Mouse (Mus musculus) heart, postnatal 25 days (tissue): ENCODE measurements around the gene Vmn1r180. TPM values are rescaled to one million over a fixed set of nuclear protein-coding genes. Genes with fewer than 3 reads are reported as not detected.
"Not testable (repeated sequence)": the region's sequence is repeated elsewhere in the genome, so short reads cannot be mapped to it uniquely, and the experiment has no call there.

Source experiments
- DNase-seq: peaks from one replicate; pipeline ENCODE4 v3.0.0; 2022; ENCODE audit warnings: low spot score
- intact Hi-C: fragments of 180-260 bp; cut with DNase I; formaldehyde crosslinking; loops from one replicate; pipeline ENCODE4 v1.15.1; 2025
- total RNA-seq, 2 experiments: library from RNA; stranded (reverse); gene quantifications; 2 replicates each; pipeline ENCODE4 v1.2.3; 2021

Gene Vmn1r180
- total RNA-seq, result not detected

DNA sequence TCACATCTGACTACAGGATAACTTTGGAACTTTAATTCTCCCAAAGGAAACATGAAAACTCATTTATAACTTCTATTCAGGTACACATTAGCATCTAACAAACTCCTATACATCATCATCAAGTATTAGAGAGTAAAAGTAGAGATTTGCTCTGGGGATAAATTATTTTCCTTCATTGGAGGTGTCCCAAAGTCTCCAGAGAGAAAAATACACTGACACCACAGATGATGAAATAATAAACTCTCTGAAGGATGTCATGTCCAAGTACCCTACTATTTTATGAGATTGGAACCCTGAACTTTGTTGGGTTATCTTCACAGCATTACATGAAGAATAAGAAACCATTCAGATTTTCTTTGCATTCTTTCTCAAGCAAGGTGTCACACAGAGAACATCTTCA is at the start of gene Vmn1r180:
Gene Vmn1r180 (plus strand): TSS at position 301 of the 400 bp plus-strand sequence.
- intact Hi-C loops, result no loop called here
- no peak for DNase-seq

- no peak for DNase-seq
- intact Hi-C loops, result no loop called here
Observed at GRCm38 (mm10) chr7:23926678-23927077, 23.8 kb upstream of the Vmn1r180 start, which contains the start of gene Vmn1r179. Gene Vmn1r179 (plus strand): TSS chr7:23926978.

DNA sequence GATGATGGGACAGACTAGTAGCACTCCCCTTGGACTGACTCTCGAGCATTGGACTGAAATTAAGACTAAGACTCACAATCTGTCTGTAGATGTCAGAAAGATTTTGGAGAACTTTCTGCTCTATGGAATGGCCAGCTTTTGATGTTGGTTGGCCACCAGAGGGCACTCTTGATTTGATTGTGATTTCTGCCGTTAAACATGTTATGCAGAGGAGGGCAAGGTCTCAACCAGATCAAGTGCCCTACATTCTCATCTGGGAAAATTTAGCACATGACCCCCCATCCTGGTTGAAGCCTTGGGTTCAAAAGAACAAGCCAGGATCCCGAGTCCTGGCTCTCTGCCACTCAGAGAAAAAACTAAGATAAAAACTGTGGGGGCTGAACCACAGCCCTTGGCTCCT is 17.6 kb downstream of the Vmn1r180 start:
- intact Hi-C loops, result loop anchor here (5.0 kb wide), 1 partner anchor 319 kb away; no protein-coding TSS in a partner anchor
- not testable (repeated sequence) for DNase-seq

GRCm38 (mm10) chr7:23974315-23974714 is 23.9 kb downstream of the Vmn1r180 start, which contains the start of gene Vmn1r181:
Gene Vmn1r181 (plus strand): TSS chr7:23974615.
- intact Hi-C loops, DNase-seq: not testable (repeated sequence)

DNA sequence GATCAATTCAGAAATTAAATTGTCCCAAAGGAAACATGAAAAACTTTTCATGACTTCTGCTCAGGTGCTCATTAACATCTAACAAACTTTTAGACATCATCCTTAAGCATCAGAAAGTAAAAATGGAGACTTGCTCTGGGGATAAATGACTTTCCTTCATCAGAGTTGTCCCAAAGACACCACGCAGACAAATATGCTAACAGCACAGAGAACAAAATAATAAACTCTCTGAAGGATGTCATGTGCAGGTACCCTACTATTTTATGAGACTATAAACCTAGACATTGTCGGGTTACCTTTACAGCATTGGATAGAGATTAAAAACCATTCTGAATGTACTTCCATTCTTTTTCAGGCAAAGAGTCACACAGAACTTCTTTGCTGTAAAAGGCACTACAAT is 51.0 kb downstream of the Vmn1r180 start, which contains the start of gene V1rd19:
Gene V1rd19 (plus strand): TSS at position 301 of the 400 bp plus-strand sequence.
- no peak for DNase-seq
- intact Hi-C loops, result no loop called here

Other genes starting within 250 kb of the Vmn1r180 start
- not detected for gene Vmn1r173, start 249.9 kb upstream of the Vmn1r180 start, total RNA-seq
- gene Vmn1r174, start 198.4 kb upstream of the Vmn1r180 start, total RNA-seq, result not detected
- not detected for gene Vmn1r175, start 140.0 kb upstream of the Vmn1r180 start, total RNA-seq
- not detected for gene Vmn1r176, start 113.3 kb upstream of the Vmn1r180 start, total RNA-seq
- gene Vmn1r177, start 84.2 kb upstream of the Vmn1r180 start, total RNA-seq, result not detected
- gene Vmn1r178, start 58.6 kb upstream of the Vmn1r180 start, total RNA-seq, result not detected
- gene Vmn1r179, start 23.7 kb upstream of the Vmn1r180 start, total RNA-seq, result not detected
- gene Vmn1r181, start 24.0 kb downstream of the Vmn1r180 start, total RNA-seq, result not detected
- not detected for gene V1rd19, start 51.1 kb downstream of the Vmn1r180 start, total RNA-seq
- not detected for gene Vmn1r183, start 102.6 kb downstream of the Vmn1r180 start, total RNA-seq
- gene Zfp180, start 131.3 kb downstream of the Vmn1r180 start, total RNA-seq, result 10 to 100 TPM; 12.6 to 13.5 TPM
- gene Zfp112, start 161.7 kb downstream of the Vmn1r180 start, total RNA-seq, result 1 to 10 TPM; 3.2 to 4.2 TPM
- 1 to 10 TPM; 5.1 to 5.5 TPM for gene Zfp235, start 183.5 kb downstream of the Vmn1r180 start, total RNA-seq
- under 1 TPM; 0.14 to 0.44 TPM for gene Zfp114, start 224.4 kb downstream of the Vmn1r180 start, total RNA-seq